Mouse (Mus musculus): ENCODE measurements around the gene Wfdc17. TPM values are rescaled to one million over a fixed set of nuclear protein-coding genes. Genes with fewer than 3 reads are reported as not detected.

Wfdc17 gene
- not detected for total RNA-seq (2021)
- long read RNA-seq, experiment 1: 0 reads
- long read RNA-seq, experiment 2: 0 reads

GRCm38 (mm10) chr11:83703705-83704104, at the start of gene Wfdc17:
TSS of gene Wfdc17 (plus strand) at chr11:83703991.
- intact Hi-C loops (cut with DNase I): loop anchor here (1.0 kb wide), 1 partner anchor 16 kb away; no protein-coding TSS in a partner anchor
- DNase-seq (ENCODE audit: low spot score in 2 of 2): no peak

- no peak for DNase-seq (ENCODE audit: low spot score in 2 of 2)
- intact Hi-C loops (cut with DNase I): no loop called here
These were observed 49.2 kb upstream of the Wfdc17 start for GRCm38 (mm10) chr11:83654606-83655005.

GRCm38 (mm10) chr11:83657508-83657907, 46.3 kb upstream of the Wfdc17 start:
- intact Hi-C loops (cut with DNase I): no loop called here
- DNase-seq (ENCODE audit: low spot score in 2 of 2): no peak

GRCm38 (mm10) chr11:83658797-83659196, 45.0 kb upstream of the Wfdc17 start:
- intact Hi-C loops (cut with DNase I): no loop called here

GRCm38 (mm10) chr11:83662204-83662603, 41.6 kb upstream of the Wfdc17 start, which contains the start of gene Ccl4:
TSS of gene Ccl4 (plus strand) at chr11:83662584.
- intact Hi-C loops (cut with DNase I): no loop called here
- no peak for DNase-seq (ENCODE audit: low spot score in 2 of 2)

More at GRCm38 (mm10) chr11:83658797-83659196, 45.0 kb upstream of the Wfdc17 start:
- no peak for DNase-seq (ENCODE audit: low spot score in 2 of 2)

GRCm38 (mm10) chr11:83663532-83663931, 40.3 kb upstream of the Wfdc17 start:
- intact Hi-C loops (cut with DNase I): no loop called here

GRCm38 (mm10) chr11:83671743-83672142, 32.0 kb upstream of the Wfdc17 start:
- intact Hi-C loops (cut with DNase I): no loop called here
- no peak for DNase-seq (ENCODE audit: low spot score in 2 of 2)

More at GRCm38 (mm10) chr11:83663532-83663931, 40.3 kb upstream of the Wfdc17 start:
- no peak for DNase-seq (ENCODE audit: low spot score in 2 of 2)

- intact Hi-C loops (cut with DNase I): no loop called here
- no peak for DNase-seq (ENCODE audit: low spot score in 2 of 2)
These were observed 28.1 kb upstream of the Wfdc17 start for GRCm38 (mm10) chr11:83675665-83676064.

GRCm38 (mm10) chr11:83689918-83690317, 13.9 kb upstream of the Wfdc17 start:
- no peak for DNase-seq (ENCODE audit: low spot score in 2 of 2)
- intact Hi-C loops (cut with DNase I): no loop called here

GRCm38 (mm10) chr11:83692008-83692407, 11.8 kb upstream of the Wfdc17 start:
- intact Hi-C loops (cut with DNase I): no loop called here

GRCm38 (mm10) chr11:83708715-83709114, 4.9 kb downstream of the Wfdc17 start, which contains the start of gene Wfdc18:
TSS of gene Wfdc18 (plus strand) at chr11:83709015.
- DNase-seq (ENCODE audit: low spot score in 2 of 2): no peak
- intact Hi-C loops (cut with DNase I): no loop called here

More at GRCm38 (mm10) chr11:83692008-83692407, 11.8 kb upstream of the Wfdc17 start:
- DNase-seq (ENCODE audit: low spot score in 2 of 2): no peak

- peak in 1 of 2 experiments; percentile 55 for DNase-seq (ENCODE audit: low spot score in 2 of 2)
- intact Hi-C loops (cut with DNase I): no loop called here
These were observed 5.9 kb downstream of the Wfdc17 start for GRCm38 (mm10) chr11:83709683-83710082.

- intact Hi-C loops (cut with DNase I): no loop called here
- no peak for DNase-seq (ENCODE audit: low spot score in 2 of 2)
These were observed 8.9 kb downstream of the Wfdc17 start for GRCm38 (mm10) chr11:83712671-83713070.

- intact Hi-C loops (cut with DNase I): no loop called here
- DNase-seq (ENCODE audit: low spot score in 2 of 2): no peak
These were observed 10.1 kb downstream of the Wfdc17 start for GRCm38 (mm10) chr11:83713925-83714324.

GRCm38 (mm10) chr11:83717042-83717665, 13.4 kb downstream of the Wfdc17 start:
- DNase-seq (ENCODE audit: low spot score in 2 of 2): no peak
- intact Hi-C loops (cut with DNase I): no loop called here

- DNase-seq (ENCODE audit: low spot score in 2 of 2): no peak
- intact Hi-C loops (cut with DNase I): no loop called here
These were observed 17.0 kb downstream of the Wfdc17 start for GRCm38 (mm10) chr11:83720766-83721165.

GRCm38 (mm10) chr11:83728757-83729432, 25.1 kb downstream of the Wfdc17 start:
- intact Hi-C loops (cut with DNase I): no loop called here
- DNase-seq (ENCODE audit: low spot score in 2 of 2): no peak

- no peak for DNase-seq (ENCODE audit: low spot score in 2 of 2)
- intact Hi-C loops (cut with DNase I): loop anchor here (10.0 kb wide), 1 partner anchor 96 kb away; no protein-coding TSS in a partner anchor
These were observed 27.3 kb downstream of the Wfdc17 start for GRCm38 (mm10) chr11:83731116-83731515.

GRCm38 (mm10) chr11:83733071-83733640, 29.4 kb downstream of the Wfdc17 start:
- intact Hi-C loops (cut with DNase I): loop anchor here (10.0 kb wide), 1 partner anchor 98 kb away; no protein-coding TSS in a partner anchor
- no peak for DNase-seq (ENCODE audit: low spot score in 2 of 2)

- no peak for DNase-seq (ENCODE audit: low spot score in 2 of 2)
- intact Hi-C loops (cut with DNase I): loop anchor here (10.0 kb wide), 1 partner anchor 99 kb away; no protein-coding TSS in a partner anchor
These were observed 30.4 kb downstream of the Wfdc17 start for GRCm38 (mm10) chr11:83734215-83734614.

All from left cerebral cortex, postnatal 14 days (tissue).